Mouse (Mus musculus) spleen, adult 18-20 months (tissue): Measurements from ENCODE around the gene Ankrd52.

Source experiments
- DNase-seq, 2 experiments: peaks; one replicate each; pipeline ENCODE4 v3.0.0; 2022; ENCODE audit warnings: mixed read lengths in 2 of 2

The Ankrd52 gene

DNA sequence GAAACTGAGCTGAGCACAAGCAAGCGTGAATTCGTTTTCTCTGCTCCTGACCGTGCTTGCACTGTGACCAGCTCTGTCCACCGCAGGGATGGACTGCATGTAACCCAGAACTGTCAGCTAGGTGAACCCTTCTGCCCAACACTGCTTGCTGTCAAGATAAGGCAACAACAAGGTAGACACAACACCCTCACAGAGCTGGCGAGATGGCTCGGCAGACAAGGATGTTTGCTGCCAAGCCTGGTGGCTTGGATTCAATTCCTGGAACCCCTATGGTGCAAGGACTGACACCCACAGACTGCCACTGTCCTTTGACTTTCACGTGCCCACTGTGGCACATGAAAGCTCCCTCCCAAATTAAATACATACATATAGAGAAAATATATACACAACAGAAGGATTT, 27.0 kb downstream of the Ankrd52 start:
- DNase-seq: no peak

DNA sequence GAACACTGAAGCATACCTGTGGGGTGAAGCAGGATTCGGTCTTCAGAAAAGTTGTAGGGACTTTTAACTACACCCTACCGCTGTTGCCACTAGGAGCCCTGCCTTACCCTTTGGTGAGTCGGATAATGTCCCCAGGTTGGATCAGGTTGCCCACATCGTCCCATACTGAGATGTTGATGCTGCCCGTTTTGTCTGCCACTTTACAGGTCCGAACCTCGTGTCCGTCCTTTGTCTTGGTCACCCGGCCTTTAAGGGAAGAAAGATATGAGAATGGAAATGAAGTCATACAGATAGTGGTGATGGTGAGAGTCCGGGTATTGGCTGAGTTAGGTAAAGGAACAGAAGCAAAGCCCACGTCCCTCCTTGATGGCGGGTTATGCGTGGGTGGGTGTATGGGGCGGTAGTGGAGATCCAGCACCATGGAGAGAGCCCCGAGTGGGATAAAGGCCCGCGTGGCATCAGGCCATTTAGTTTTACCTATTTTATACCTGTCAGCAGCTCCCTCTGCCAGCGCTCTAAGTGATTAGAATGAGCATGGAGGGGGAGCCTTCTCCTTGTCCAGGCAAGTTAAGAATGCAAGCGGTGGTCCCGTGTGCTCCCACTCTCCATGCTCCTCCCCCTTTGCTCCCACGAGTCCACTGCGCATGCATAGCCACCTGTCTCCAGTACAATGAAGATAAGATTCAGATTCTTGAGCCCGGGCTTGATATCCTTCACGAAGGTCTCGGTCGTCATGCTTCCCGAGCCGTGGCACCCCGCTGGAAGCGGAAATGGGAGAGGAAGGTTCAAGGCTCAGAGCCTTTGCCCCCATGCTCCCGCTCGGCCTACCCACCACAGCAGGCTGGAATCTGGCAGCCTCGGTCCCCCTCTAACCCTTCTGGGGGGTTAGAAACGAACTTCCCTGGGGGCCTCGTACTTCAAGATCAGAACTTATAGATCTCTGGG, 31.9 kb downstream of the Ankrd52 start:
- no peak for DNase-seq

DNA sequence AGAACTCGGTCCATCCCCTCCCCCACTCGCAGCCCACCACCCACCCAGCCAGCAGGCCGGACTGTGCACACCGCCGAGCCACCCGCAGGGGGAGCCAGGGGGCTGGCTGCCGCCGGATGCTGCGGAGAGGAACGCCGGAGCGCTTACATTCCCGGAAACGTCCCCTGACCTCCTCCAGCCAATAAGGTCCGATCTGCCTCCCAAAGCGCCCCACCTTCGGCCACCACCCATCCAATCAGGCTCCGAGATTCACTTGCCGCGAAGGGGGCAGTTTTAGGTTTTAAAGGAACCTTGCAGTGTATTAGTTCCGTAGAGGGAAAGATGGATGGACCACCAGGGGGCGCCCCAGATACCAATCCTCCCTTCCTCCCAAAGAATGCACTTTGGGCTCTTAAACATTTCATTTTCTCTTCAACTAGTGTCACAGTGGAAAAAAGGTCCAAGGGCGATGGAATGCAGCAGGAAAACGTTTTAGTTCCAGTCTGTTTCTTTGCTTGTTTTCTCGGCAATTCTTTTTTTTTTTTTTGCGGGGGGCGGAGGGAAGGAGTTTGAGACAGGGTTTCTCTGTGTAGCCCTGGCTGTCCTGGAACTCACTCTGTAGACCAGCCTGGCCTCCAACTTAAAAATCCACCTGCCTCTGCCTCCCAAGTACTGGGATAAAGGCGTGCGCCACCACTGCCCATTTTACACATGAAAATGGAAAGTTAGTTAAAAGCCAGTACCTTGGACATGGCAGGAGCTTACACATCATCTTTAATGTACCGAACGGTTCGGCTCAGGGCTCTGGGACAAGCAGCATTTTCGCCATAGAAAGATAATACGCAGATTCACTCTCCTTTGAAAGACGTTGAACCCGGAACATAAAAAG, 33.0 kb downstream of the Ankrd52 start:
- peak; percentile 95 to 97 for DNase-seq

DNA sequence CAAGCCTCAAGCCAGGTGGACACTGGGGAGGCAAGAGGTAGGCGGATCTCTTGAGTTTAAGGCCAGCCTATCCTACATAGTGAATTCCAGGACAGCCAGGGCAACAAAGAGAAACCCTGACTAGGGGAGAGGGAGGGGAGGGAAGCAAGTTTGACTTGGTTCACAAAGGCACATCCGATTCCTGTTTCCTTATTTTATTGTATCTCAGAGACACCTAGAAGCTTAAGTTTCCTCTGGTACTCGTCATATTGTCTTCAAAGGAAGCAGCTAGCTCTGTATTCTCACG, 33.6 kb downstream of the Ankrd52 start:
- no peak for DNase-seq

DNA sequence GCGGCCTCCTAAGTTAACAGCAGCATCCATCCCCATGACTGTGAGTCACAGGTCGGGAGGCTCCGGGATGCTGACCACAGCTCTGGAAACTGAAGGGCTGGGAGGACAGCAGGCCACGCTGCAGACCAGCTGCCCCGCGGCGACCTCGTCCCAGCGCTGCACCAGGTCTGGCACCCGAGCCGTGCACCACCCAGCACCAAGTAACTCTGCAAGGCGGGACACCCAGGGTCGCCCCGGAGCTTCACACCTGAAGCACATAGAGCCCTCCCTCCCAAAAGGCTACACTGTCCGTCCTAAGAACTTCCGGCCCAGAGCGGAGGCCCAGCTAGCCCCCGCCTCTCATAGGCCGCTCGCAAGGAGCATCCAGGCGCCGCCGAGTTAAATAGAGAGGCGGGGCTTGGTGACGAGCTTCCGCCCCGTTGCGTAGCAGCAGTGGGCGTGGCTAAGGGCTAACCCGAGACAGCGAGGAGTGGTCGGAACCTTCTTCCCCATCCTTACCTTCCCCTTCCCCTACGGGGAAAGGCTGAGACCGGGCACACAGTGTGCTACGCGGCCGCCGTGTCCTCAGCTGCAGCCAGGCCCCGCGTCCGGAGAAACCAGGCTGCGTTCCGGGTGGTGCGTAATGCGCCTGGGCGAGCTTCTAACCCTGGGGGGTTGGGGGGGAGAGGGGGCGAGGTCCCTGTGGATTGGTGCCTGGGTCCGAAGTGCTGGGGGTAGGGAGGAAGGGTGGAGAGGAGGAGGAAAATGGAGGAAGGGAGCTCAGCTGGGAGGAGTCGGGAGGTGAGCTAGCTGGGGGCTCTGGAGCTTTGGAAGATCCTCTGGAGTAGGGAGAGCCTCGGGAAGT, 34.5 kb downstream of the Ankrd52 start, which contains the start of the genes Nabp2 and Rnf41:
Nabp2 (minus strand) TSS at position 282 of the 844 bp plus-strand sequence.
Rnf41 (plus strand) TSS at position 447 of the 844 bp plus-strand sequence.
- DNase-seq: peak; percentile 96

DNA sequence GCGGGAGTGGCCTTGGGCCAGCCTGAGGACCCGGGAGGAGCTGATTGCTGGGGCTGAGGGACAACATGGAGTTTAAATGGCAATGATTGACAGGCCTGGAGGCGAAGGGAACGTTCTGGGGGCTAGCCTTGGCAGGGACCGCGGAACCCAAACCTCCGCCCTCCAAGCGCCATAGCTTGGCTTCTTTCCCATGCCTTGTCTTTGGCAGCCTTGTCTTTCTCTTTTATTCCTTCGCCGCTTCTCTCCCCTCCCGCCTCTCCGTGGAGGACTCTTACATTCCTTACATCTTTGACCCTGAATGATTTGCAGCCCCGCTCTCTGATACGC, 35.1 kb downstream of the Ankrd52 start:
- peak in 1 of 2 experiments; percentile 16 for DNase-seq

DNA sequence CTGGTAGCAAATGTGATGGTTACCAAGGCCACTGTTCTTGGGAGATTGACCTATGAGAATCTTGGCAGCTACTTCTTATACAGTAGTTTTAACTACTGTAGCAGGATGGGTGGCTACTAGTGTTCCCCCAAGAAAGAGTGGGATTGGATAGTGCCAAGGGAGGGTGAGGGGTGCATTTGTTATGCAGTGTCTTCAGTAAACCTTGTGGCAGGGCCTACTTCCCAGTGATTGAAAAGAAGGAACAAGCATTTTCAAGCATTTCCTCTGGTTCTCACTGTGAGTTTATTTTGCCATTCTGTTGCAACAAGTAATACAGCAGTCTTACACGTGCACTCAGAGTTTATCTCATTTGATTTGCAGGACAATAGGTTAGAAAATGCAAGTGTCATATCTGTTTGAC, 35.6 kb downstream of the Ankrd52 start:
- DNase-seq: no peak

DNA sequence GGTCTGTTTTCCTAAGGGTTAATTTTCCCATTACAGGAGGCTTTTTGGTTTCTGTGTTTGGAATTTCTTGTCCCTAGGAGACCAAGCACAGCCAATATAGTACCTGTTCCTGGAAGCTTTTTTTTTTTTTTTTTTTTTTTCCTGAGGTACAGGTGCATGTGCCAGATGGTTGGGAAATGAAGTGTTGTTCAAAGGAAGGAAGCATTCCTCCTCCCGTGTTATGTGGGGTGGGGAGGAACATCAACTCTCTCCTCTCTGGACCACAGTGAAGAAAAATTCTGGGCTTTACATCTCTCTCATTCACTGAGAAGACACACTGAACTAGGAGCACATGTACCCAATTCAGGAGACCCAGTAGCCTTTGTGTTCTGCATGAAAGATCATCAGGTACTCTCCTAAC, 36.2 kb downstream of the Ankrd52 start:
- DNase-seq: no peak

DNA sequence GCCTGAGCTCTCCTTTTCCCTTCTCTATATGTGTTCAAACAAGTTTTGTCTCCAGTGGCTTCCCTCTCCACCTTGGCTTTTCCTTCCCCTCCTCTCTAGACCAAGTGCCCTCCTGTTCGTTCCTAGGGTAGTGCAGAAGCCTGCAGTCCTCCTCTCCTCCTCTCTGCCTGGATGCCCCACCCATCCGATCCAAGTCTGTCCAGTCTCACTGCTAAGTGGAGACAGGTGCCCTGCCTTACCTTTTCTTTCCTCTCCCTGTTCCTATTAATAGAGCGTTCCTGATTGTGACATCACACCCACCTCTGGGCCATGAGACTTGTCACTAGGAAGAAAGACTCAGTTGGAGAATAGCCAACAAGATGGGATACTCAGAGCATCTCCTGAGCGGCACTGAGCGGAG, 37.9 kb downstream of the Ankrd52 start:
- DNase-seq: no peak

DNA sequence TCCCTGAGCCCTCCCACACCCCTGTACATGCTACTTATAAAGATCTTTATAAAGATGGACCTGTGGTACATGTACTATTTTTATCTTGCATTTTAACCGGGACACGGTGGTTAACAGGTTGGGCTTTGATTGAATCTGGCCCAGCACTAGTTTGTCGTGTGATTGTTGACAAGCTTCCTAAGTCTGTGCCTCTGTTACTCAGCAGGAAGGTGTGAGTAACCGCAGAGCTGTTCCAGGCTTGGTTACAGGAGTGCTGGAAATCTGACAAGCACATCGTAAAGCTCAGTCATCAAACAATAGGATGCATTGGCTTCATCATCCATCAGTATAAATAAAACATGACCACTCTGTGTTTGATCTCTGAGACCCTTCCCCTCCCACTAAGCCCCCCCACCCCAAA, 45.5 kb downstream of the Ankrd52 start:
- no peak for DNase-seq

DNA sequence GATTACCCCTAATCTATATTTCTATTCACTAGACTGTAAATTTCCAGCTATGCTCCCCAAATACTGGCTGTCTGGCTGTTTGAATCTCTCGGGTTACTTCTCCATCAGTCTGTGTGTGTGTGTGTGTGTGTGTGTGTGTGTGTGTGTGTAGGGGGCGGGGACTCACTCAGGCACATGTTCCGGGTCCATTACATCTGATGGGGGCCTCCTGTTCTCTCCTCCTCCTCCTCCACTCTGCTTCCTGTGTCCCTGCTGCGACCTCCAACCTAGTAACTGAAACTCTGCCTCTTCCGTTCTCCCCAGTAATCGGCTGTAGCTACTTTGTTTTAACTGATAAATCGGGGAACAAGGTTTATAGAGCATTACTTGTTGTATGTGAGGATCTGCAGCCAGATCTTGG, 47.7 kb downstream of the Ankrd52 start:
- peak; percentile 25 to 35 for DNase-seq

DNA sequence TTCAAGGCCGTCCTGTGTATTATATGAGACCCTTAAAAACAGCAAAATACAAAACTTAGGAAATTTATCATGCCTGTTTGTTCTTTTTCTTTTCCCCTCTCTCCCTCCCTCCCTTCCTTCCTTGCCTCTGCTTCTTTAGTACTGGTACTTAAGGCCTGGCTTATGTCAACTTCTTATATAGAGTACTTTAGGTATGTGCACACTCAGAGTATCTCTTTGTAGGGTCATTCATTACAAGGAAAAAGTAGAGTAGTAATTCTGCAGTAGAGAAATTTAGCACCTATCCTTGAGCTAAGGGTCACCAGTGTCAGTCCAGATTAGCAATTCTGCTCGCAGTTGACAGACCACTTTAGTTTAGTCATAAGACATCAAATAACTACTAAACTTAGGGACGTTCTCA, 48.3 kb downstream of the Ankrd52 start:
- no peak for DNase-seq

DNA sequence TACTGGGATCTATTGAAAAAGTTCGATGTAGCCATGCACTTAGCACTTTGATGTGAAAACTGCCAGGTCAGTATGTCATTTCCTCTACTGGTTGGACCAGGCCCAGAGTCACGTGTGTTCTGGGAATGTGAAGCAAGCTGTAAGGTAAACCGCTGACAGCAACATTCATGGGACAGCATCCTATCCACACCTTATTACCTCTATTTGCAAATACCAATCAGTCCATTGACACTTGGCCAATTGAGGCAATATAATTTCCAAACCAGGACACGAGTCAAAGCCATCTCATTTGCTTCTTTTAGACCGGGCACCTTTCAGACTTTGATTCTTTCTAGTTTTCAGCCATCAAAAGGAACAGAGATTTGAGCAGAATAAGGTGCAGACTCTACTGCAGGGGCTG, 52.1 kb downstream of the Ankrd52 start:
- DNase-seq: no peak

DNA sequence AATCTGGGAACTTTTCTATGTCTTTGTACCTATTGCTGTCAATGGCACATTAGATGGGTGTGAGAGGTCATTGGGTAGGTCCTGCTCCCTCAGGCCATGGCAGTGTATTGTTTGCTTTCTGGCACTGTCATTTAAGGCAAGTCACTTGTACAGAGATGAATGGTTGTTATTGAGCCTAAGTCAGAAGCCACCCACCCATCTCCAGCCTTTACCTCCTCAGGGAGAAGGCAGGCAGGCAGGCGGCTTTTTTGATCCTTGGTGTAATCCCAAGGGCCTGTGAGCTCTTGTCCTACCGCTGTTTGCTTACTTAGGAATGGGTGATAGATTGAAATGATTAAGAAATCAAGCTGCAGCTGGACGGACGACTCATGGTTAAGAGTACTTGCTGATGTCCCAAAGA, 52.5 kb downstream of the Ankrd52 start:
- DNase-seq: no peak

DNA sequence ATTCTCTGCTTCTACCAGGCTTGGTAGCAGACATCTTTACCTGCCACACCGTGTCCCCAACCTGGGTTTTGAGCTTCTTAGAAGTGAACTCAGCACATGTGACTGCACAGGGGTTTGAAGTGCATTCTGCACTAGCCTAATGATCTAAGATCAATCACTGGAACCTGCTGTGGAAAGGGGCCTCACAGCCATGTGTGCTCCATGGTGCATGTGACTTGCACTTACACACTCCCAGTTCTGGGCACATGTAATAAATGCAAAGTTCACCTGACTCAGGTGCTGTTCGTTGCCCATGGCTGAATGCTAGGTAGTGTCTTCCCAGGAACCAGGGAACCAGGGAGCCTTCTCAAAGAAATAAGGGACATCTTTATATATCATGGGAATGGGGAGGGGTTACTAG, 56.5 kb downstream of the Ankrd52 start:
- DNase-seq: no peak

DNA sequence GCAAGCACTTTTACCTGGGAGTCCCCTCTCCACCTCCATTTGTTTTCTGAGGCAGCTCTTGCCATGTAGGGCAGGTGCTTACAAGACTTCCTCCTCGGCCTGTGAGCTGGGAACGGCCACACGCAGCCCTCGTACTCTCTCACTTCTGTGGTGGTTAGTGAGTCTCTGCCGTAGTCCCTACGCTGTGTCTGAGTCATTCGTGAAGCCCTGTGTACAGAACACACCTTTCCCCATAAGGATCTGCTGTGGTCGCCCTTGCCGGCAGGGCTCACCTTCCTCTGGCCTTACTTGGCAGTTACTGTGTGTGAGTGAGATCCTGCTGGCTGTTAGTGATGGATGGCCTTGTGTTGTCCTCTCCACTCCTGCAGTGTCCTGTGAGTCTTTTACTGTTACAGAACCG, 57.8 kb downstream of the Ankrd52 start:
- DNase-seq: peak; percentile 45 to 50

DNA sequence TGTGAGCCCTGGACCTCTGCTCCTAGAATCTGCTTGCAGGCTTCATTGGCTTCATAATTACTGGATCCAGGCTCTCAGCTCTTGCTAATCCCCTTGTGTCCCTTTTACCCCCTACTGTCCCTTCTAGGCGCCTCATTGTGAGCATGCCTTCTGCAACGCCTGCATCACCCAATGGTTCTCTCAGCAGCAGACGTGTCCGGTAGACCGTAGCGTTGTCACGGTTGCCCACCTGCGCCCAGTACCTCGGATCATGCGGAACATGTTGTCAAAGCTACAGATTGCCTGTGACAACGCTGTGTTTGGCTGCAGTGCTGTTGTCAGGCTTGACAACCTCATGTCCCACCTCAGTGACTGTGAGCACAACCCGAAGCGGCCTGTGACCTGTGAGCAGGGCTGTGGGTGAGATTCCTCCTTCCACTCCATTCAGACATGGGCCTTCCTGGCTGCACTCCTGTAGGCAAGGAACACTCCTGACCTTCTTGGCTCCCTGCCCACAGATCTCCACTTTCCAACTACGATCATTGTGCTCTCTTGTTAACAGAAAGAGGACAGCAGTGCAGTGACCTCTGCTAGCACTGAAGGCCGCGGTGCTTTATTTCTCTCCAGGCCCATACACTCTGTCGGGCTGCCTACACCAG, 58.4 kb downstream of the Ankrd52 start:
- peak; percentile 39 to 49 for DNase-seq

DNA sequence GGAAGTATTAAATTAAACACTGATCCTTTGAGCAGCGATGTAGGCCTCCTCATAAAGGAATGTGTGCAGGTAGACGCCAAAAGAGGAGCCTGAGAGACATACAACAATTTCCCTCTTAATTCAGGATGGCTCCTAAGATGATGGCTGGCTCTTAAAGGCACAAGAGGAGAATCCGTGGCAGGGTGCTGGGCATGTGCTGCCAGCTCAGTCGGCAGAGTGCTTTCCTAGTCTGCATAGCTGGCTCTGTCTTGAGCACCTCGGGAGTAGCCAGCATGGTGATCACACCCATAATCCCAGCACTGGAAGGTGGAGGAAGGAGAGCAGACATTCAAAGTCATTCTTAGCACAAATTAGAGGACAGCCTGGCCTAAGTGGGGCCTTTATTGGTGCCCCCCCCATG, 59.0 kb downstream of the Ankrd52 start:
- DNase-seq: no peak

DNA sequence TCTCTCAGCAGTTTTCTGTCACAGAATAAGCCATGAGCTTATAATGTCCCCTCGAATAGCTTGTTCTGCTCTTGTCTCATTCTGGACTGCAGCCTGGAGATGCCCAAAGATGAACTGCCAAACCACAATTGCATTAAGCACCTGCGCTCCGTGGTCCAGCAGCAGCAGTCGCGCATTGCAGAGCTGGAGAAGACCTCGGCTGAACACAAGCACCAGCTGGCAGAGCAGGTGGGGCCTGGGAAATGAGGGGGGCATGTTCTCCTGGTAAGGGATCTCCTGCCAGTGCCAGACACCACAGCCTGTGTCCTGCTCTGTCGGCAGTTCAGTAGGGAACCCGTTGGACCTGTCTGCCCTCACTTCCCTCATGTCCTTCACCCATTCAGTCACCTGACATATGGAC, 59.5 kb downstream of the Ankrd52 start:
- no peak for DNase-seq

DNA sequence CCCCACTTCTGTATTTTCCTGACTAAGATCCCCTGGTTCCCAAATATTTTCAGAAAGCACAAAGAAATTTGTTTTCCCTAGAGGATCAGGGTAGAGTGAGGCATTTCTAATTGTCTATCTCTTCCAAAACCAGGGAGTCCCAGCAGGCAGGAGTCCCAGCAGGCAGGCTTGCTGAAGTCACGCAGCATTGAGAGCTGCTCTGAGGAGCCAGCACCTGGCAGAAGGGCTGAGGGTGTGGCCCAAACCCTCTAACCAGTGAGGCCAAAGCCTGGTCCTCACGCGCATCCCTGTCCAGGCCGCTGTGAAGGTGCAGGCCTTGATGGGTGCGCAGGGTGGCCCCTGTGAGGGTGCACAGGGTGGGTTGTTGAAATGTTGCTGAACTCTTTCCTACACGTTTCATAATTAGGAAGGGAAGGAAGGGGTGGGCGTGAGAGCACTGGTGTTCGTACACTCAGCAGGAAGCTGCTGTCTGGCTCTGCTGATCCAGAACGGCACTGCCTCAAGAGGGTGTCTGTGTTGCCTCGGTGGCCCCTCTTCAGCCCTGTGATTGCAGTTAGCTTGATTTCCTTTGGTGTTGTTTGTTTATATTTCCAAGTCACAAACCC, 61.9 kb downstream of the Ankrd52 start:
- peak; percentile 61 to 70 for DNase-seq

DNA sequence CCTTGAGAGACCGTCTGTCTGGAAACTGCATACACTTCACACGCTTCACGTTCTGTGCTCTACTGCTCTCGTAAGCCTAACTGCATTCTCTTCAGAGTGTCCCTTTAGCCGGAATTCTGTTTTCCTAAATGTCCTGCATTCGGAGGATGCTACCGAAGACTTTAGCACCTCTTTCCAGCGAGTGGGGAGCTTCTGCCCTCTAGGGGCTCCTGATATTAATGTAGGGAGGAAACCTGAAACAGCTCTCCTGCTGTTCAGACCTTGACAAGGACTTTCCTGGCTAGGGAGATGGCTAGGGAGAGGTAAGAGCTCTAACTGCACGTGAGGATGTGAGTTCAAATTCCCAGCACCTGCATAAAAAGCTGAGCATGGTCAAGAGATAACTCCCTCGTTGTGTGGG, 63.5 kb downstream of the Ankrd52 start:
- DNase-seq: no peak
